Mouse (Mus musculus) thymus, adult 2 months (tissue): Measurements from ENCODE around the gene Syne4.

ENCODE experiments used
- CTCF ChIP-seq: fragments of 200-500 bp; IDR thresholded peaks from 2 replicates; pipeline ENCODE4 v1.5.1; 2012; ENCODE audit warnings: mild to moderate bottlenecking, control low read depth, low read length, moderate library complexity, borderline replicate concordance; ENCODE audit not compliant: control insufficient read depth, poor library complexity, insufficient read depth; ENCODE audit errors: extremely low read depth
- POLR2A ChIP-seq: fragments of 200-500 bp; IDR thresholded peaks from 2 replicates; pipeline ENCODE4 v1.6.1; 2012; ENCODE audit warnings: mild to moderate bottlenecking, low read length, control low read depth, moderate library complexity; ENCODE audit not compliant: control insufficient read depth, poor library complexity, insufficient read depth; ENCODE audit errors: extremely low read depth

DNA sequence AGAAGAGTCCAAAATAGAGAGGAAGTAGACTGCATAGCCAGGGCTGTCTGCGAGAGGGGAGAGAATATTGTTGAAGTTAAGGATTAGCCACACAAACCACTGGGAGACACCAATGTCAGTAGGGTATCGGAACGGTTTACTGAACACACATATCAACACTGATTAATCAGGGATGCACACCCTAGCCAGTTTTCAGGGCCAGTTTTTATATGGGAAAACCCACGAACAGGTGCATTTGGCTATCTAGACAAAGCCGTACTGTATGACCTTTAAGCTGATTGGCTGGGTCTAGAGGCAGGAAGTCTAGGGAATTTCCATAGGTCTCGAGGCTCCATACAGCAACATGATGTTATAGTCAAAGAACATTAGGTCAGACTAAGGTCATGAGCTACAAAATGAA lies 8.3 kb downstream of the Syne4 start:
- TF ChIP-seq POLR2A (no peak), CTCF (no peak)
